Mouse (Mus musculus) hindbrain, embryonic 12.5 days (tissue): ENCODE data around the gene Gm26602. TPM values are rescaled to one million over a fixed set of nuclear protein-coding genes. Genes with fewer than 3 reads are reported as not detected.

Experiments
- ATAC-seq: fragments of 200-750 bp; cut with Nextera tagmentation; 2 replicates; pipeline ENCODE4 v1.8.0; 2017; ENCODE audit warnings: moderate TSS enrichment; ENCODE audit not compliant: low FRiP score
- H3K27ac ChIP-seq: fragments of 300-500 bp; sonication (generic); 2 replicates; pipeline ENCODE4 v1.5.1; 2016; ENCODE audit warnings: mild to moderate bottlenecking
- H3K27me3 ChIP-seq: fragments of 300-500 bp; sonication (generic); 2 replicates; pipeline ENCODE4 v1.6.1; 2016; ENCODE audit warnings: mild to moderate bottlenecking
- H3K36me3 ChIP-seq: fragments of 300-500 bp; sonication (generic); 2 replicates; pipeline ENCODE4 v1.6.1; 2016; ENCODE audit warnings: mild to moderate bottlenecking
- H3K4me1 ChIP-seq: fragments of 300-500 bp; sonication (generic); 2 replicates; pipeline ENCODE4 v1.6.1; 2016
- H3K4me2 ChIP-seq: fragments of 300-500 bp; sonication (generic); replicated peaks from 2 replicates; pipeline ENCODE4 v1.6.1; 2016; ENCODE audit warnings: mild to moderate bottlenecking
- H3K4me3 ChIP-seq: fragments of 300-500 bp; sonication (generic); 2 replicates; pipeline ENCODE4 v1.5.1; 2016; ENCODE audit warnings: mild to moderate bottlenecking
- H3K9ac ChIP-seq: fragments of 300-500 bp; sonication (generic); 2 replicates; pipeline ENCODE4 v1.6.1; 2016; ENCODE audit warnings: mild to moderate bottlenecking, moderate library complexity
- H3K9me3 ChIP-seq: fragments of 300-500 bp; sonication (generic); replicated peaks from 2 replicates; pipeline ENCODE4 v1.6.1; 2016; ENCODE audit warnings: mild to moderate bottlenecking
- WGBS: fragments of 180-500 bp; shearing (Covaris S2); methylation state at CpG from one replicate; pipeline ENCODE4 v1.1.7; 2016; 5-methylcytosine and 5-hydroxymethylcytosine counted together
- polyA plus RNA-seq: library from polyadenylated mRNA; unstranded; fragments of >200 nt; fragmentation: Nextera tagmentation; extraction: Ambion mirVana; gene quantifications from 2 replicates; pipeline ENCODE4 v1.2.1, GENCODE M21; 2016

Gm26602 gene
- polyA plus RNA-seq, 1 experiment from 2014 or later = 25.5 TPM

GRCm38 (mm10) chr10:79930826-79931186 lies 20.1 kb downstream of the Gm26602 start:
- Histone ChIP-seq H3K9ac (peak overlapping the region; percentile 28; the same call in 1 of the 2 replicates), H3K27me3 (no peaks in the 10 kb centered on the region), H3K4me2 (peak overlapping the region; percentile 84; the same call in 1 of the 2 replicates), H3K9me3 (no peaks in the 10 kb centered on the region), H3K4me3 (no peak overlapping the region), H3K36me3 (peaks cover 32% of the 10 kb centered on the region), H3K4me1 (peaks cover 64% of the 10 kb centered on the region), H3K27ac (peak overlapping the region; percentile 18)
- WGBS = 66% methylated on average over 16 of the region's 16 CpGs
- ATAC-seq = no peak

DNA sequence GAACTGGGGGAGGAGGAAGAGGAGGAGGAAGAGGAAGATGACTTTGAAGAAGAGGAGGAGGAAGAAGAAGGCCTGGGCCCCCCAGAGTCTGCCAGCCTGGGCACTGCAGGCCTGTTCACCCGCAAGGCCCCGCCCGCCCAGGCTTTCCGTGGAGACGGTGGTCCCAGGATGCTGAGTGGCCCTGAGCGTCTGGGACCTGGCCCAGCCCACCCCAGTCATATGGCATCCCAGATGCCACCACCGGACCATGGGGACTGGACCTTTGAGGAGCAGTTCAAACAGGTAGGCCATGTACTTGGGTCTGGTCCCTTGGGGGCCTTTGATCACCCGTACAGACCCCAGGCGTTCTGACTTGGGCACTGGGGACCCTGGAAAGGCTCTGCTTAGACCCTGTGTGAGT lies 21.1 kb downstream of the Gm26602 start:
- peaks cover 37% of the 10 kb centered on the region for H3K36me3 ChIP-seq
- H3K27ac ChIP-seq = no peak overlapping the region
- H3K27me3 ChIP-seq = no peaks in the 10 kb centered on the region
- no peak for ATAC-seq
- H3K9me3 ChIP-seq = no peaks in the 10 kb centered on the region
- 79% methylated on average over 9 of the region's 9 CpGs for WGBS
- H3K9ac ChIP-seq = no peak overlapping the region
- H3K4me2 ChIP-seq = no peak overlapping the region
- no peak overlapping the region for H3K4me3 ChIP-seq
- H3K4me1 ChIP-seq = peaks cover 64% of the 10 kb centered on the region

- 19% methylated on average over 8 of the region's 8 CpGs for WGBS
- ATAC-seq = no peak
- Histone ChIP-seq H3K36me3 (peaks cover 43% of the 10 kb centered on the region), H3K4me1 (peaks cover 73% of the 10 kb centered on the region), H3K9me3 (no peaks in the 10 kb centered on the region), H3K27ac (peak overlapping the region; percentile 45; the same call in 1 of the 2 replicates), H3K4me2 (no peak overlapping the region), H3K9ac (0 out of 2 replicates have a peak overlapping the region, but pooled peaks have one; percentile 3), H3K27me3 (no peaks in the 10 kb centered on the region), H3K4me3 (no peak overlapping the region)
These were observed 22.1 kb downstream of the Gm26602 start for GRCm38 (mm10) chr10:79932736-79933135.

GRCm38 (mm10) chr10:79933145-79933679 lies 22.6 kb downstream of the Gm26602 start:
- H3K9me3 ChIP-seq = no peaks in the 10 kb centered on the region
- WGBS = 58% methylated on average over 9 of the region's 9 CpGs
- H3K36me3 ChIP-seq = peaks cover 43% of the 10 kb centered on the region
- H3K9ac ChIP-seq = 0 out of 2 replicates have a peak overlapping the region, but pooled peaks have one; percentile 24
- peaks cover 77% of the 10 kb centered on the region for H3K4me1 ChIP-seq
- no peak overlapping the region for H3K4me3 ChIP-seq
- H3K4me2 ChIP-seq = no peak overlapping the region
- no peak for ATAC-seq
- H3K27me3 ChIP-seq = peaks cover 4% of the 10 kb centered on the region; the same call in 1 of the 2 replicates
- H3K27ac ChIP-seq = peak overlapping the region; percentile 45; the same call in 1 of the 2 replicates

GRCm38 (mm10) chr10:79933861-79934260 lies 23.2 kb downstream of the Gm26602 start:
- peaks cover 71% of the 10 kb centered on the region for H3K4me1 ChIP-seq
- peaks cover 4% of the 10 kb centered on the region; the same call in 1 of the 2 replicates for H3K27me3 ChIP-seq
- H3K36me3 ChIP-seq = peaks cover 43% of the 10 kb centered on the region
- H3K9ac ChIP-seq = 0 out of 2 replicates have a peak overlapping the region, but pooled peaks have one; percentile 24
- no peak overlapping the region for H3K4me2 ChIP-seq
- H3K27ac ChIP-seq = peak overlapping the region; percentile 40
- H3K9me3 ChIP-seq = no peaks in the 10 kb centered on the region
- WGBS = 24% methylated on average over 6 of the region's 6 CpGs
- no peak for ATAC-seq
- no peak overlapping the region for H3K4me3 ChIP-seq

GRCm38 (mm10) chr10:79934272-79934721 lies 23.6 kb downstream of the Gm26602 start:
- H3K36me3 ChIP-seq = peaks cover 43% of the 10 kb centered on the region
- H3K9me3 ChIP-seq = no peaks in the 10 kb centered on the region
- no peak overlapping the region; the same call in 1 of the 2 replicates for H3K27ac ChIP-seq
- H3K4me3 ChIP-seq = no peak overlapping the region
- WGBS = 51% methylated on average over 13 of the region's 13 CpGs
- no peak for ATAC-seq
- no peak overlapping the region for H3K4me2 ChIP-seq
- peaks cover 67% of the 10 kb centered on the region for H3K4me1 ChIP-seq
- peaks cover 4% of the 10 kb centered on the region; the same call in 1 of the 2 replicates for H3K27me3 ChIP-seq
- 0 out of 2 replicates have a peak overlapping the region, but pooled peaks have one; percentile 24 for H3K9ac ChIP-seq

DNA sequence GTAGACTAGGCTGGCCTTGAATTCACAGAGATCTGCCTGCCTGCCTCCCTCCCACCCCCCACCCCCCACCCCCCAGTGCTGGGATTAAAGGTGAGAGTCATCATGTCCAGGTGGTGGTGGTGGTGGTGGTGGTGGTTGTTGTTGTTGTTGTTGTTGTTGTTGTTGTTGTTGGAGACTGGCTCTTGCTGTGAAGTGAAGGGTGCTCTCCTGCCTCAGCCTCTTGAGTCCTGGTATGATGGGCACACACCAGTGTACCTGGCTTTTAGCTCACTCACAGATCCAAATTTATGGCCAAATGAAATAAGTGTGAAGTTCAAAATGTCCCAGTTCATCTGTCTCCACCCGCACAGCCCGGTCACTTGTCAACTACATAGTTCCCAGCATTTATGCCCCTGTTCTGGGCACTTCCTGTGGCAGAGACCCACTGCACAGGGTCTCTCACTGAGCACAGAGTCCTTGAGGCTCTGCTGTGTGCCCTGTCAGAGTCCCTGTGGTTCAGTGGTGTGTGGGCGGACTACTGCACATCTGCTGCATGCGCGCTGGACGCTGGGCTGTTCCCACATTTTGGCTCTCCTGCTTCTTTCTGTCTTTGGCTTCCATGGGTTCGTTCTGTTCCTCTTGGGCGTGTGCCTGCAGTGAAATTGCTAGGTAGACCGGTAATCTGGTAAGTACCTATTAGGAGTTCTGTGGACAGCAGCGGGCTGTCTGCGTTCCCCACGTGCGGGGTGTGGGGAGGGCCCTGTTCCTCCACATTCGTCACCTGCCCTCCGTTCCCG lies 24.3 kb downstream of the Gm26602 start:
- Histone ChIP-seq H3K27me3 (peaks cover 4% of the 10 kb centered on the region; the same call in 1 of the 2 replicates), H3K27ac (no peak overlapping the region), H3K4me2 (no peak overlapping the region), H3K4me1 (peaks cover 60% of the 10 kb centered on the region), H3K9me3 (no peaks in the 10 kb centered on the region), H3K36me3 (peaks cover 43% of the 10 kb centered on the region), H3K9ac (0 out of 2 replicates have a peak overlapping the region, but pooled peaks have one; percentile 24), H3K4me3 (no peak overlapping the region)
- WGBS = 90% methylated on average over 16 of the region's 16 CpGs
- no peak for ATAC-seq

DNA sequence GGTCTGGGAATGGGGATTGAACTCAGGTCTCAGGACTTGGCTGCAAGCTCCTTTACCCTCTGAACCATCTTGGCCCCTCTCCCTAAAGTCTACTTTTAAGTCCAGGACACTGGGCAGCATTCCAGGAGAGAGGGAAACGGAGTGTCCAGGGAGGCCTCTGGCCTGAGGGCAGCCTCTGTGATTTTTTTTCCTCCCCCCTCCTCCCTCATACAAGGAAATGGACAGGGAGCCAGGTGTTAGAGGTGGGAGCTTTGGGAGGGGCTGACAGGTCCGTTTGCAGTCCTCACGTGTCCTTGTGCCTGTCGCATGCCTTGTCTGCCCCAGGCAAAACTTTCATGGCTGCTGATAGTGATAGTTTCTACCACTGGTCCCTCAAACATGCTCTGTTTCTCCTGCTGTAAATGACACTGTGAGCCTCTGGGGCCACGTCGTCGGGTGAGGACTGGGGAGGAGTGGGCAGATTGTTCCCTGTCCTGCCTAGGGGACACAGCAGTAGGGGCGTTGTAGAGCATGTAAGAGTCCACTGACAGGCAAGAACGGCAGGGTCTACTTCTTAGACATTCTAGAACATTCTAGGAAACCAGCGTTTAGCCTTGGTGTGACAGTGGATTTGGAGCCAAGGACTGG lies 25.7 kb downstream of the Gm26602 start:
- H3K36me3 ChIP-seq = peaks cover 36% of the 10 kb centered on the region
- H3K4me1 ChIP-seq = peaks cover 51% of the 10 kb centered on the region
- 75% methylated on average over 10 of the region's 10 CpGs for WGBS
- no peak for ATAC-seq
- H3K27me3 ChIP-seq = peaks cover 4% of the 10 kb centered on the region; the same call in 1 of the 2 replicates
- no peak overlapping the region for H3K4me2 ChIP-seq
- H3K9me3 ChIP-seq = no peaks in the 10 kb centered on the region
- H3K9ac ChIP-seq = no peak overlapping the region
- no peak overlapping the region for H3K4me3 ChIP-seq
- H3K27ac ChIP-seq = no peak overlapping the region

DNA sequence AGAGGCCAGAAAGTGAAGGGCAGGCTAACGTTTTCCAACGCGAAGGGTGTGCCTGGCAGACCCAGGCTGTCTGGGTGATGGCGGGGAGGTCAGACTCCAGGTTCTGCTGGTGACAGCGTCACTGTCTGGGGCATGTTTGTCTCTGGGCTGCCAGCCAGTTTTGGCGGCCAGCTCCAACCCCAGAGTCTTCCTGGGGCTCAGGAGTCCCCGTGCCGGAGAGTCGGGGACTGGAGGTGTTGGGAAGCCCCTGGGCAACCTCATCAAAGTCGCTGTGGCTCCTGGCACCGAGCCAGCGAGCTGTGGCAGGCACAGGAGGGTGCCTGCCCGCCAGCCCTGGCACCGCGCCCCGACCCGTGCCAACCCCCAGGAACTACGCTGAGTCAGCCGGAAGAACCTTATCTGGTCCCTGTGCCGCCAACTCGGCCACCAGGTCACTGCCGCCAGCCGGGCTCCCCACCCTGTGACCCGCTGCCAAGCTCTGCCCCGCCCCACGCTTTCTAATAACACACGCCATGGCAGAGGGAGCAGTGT lies 26.3 kb downstream of the Gm26602 start:
- no peaks in the 10 kb centered on the region for H3K9me3 ChIP-seq
- peak; percentile 15; the same call in 1 of the 2 replicates for ATAC-seq
- H3K4me2 ChIP-seq = no peak overlapping the region; the same call in 1 of the 2 replicates
- no peak overlapping the region for H3K27ac ChIP-seq
- peaks cover 49% of the 10 kb centered on the region for H3K4me1 ChIP-seq
- no peak overlapping the region for H3K4me3 ChIP-seq
- no peak overlapping the region for H3K9ac ChIP-seq
- peaks cover 35% of the 10 kb centered on the region for H3K36me3 ChIP-seq
- 74% methylated on average over 27 of the region's 27 CpGs for WGBS
- peaks cover 4% of the 10 kb centered on the region; the same call in 1 of the 2 replicates for H3K27me3 ChIP-seq

DNA sequence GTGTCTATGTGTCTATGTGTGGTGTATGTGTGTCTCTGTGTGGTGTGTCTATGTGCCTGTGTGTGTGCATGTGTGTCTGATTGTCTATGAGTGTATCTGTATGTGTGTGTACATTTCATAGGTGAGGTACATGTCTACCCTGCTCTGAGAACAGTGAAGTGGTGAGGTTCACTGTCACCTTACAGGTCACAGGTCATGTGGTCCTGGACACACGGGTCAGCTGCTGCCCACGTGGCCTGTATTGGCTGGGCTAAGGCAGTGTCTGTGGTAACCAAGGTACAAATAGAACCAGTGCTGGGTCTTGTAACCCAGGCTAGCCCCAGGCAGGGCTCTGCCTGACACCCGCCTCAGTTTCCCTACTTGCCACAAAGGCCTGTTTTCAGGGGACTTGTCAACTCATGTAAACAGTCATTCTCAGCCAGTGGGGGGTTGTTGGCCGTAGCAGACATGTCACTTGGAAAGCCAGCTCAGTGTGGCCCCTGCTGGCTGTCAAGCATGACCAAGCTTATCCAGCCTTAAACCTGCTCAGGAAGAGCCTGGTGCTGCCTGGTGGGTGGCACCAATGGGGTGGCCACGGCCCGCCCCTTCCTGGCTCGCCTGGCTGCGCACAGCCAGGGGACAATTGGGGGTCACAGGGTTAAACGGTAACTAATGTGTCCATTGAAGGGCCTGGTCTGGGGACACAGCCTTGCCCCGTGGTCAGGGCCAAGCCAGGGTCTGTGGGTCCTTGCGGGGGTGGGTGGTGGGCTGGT lies 27.3 kb downstream of the Gm26602 start:
- WGBS = 35% methylated on average over 11 of the region's 11 CpGs
- Histone ChIP-seq H3K4me1 (peaks cover 39% of the 10 kb centered on the region), H3K4me3 (no peak overlapping the region), H3K4me2 (no peak overlapping the region), H3K9me3 (no peaks in the 10 kb centered on the region), H3K36me3 (peaks cover 29% of the 10 kb centered on the region), H3K27ac (no peak overlapping the region), H3K9ac (no peak overlapping the region), H3K27me3 (peaks cover 4% of the 10 kb centered on the region; the same call in 1 of the 2 replicates)
- ATAC-seq = no peak

GRCm38 (mm10) chr10:79940749-79941148 lies 30.1 kb downstream of the Gm26602 start:
- no peak overlapping the region for H3K27ac ChIP-seq
- no peak overlapping the region for H3K4me3 ChIP-seq
- peaks cover 33% of the 10 kb centered on the region for H3K4me1 ChIP-seq
- H3K4me2 ChIP-seq = no peak overlapping the region
- no peak for ATAC-seq
- 67% methylated on average over 7 of the region's 7 CpGs for WGBS
- no peaks in the 10 kb centered on the region for H3K9me3 ChIP-seq
- no peak overlapping the region for H3K9ac ChIP-seq
- peaks cover 4% of the 10 kb centered on the region; the same call in 1 of the 2 replicates for H3K27me3 ChIP-seq
- peaks cover 20% of the 10 kb centered on the region for H3K36me3 ChIP-seq
